ENCODE assay signal across 12 mouse cellular contexts in genomic region chr1:51617502-51618251, GRCm38 (mm10).
A peak's percentile ranks its signal among the peaks of the same experiment; 100 is the strongest.
DNase-seq lines count a peak whose midpoint lies in the region; ATAC-seq lines count a peak whose summit lies in the region.
"Had no signal": no experiment of that assay in that cellular context is flagged by ENCODE, and none has a peak within 500 bp of the region (broad histone marks: within the 10 kb centered on the region; RNA-seq: fewer than 3 reads in every experiment).

No protein-coding gene starts in this region.

- H3K9me3 ChIP-seq in kidney, embryonic 16.5 days (ENCODE audit: low read length) = no peaks in the 10 kb centered on the region
- no peaks in the 10 kb centered on the region for H3K9me3 ChIP-seq in forebrain, embryonic 10.5 days
- H3K9me3 ChIP-seq in kidney, embryonic 15.5 days (replicated peaks) = no peaks in the 10 kb centered on the region
- no peaks in the 10 kb centered on the region for H3K9me3 ChIP-seq in midbrain, embryonic 16.5 days (replicated peaks; ENCODE audit: control insufficient read depth, low read length, poor library complexity, severe bottlenecking)
- no peaks in the 10 kb centered on the region for H3K9me3 ChIP-seq in liver, embryonic 12.5 days (replicated peaks)

- no peak overlapping the region for H3K9ac ChIP-seq in kidney, embryonic 16.5 days (replicated peaks; ENCODE audit: low read length)
- no peak overlapping the region for H3K9ac ChIP-seq in kidney, embryonic 15.5 days
- no peak overlapping the region; the same call in 1 of the 2 replicates for H3K9ac ChIP-seq in midbrain, embryonic 16.5 days (ENCODE audit: low read depth, low read length)
- no peak overlapping the region for H3K9ac ChIP-seq in liver, embryonic 12.5 days

- H3K27me3 ChIP-seq in kidney, embryonic 16.5 days (ENCODE audit: insufficient read depth, low read length) = no peaks in the 10 kb centered on the region
- peaks cover 11% of the 10 kb centered on the region; the same call in 1 of the 2 replicates for H3K27me3 ChIP-seq in forebrain, embryonic 10.5 days (ENCODE audit: poor library complexity, severe bottlenecking)
- no peaks in the 10 kb centered on the region for H3K27me3 ChIP-seq in kidney, embryonic 15.5 days
- no peaks in the 10 kb centered on the region for H3K27me3 ChIP-seq in midbrain, embryonic 16.5 days (ENCODE audit: control insufficient read depth, insufficient read depth, low read depth, low read length)
- H3K27me3 ChIP-seq in liver, embryonic 12.5 days (replicated peaks) = no peaks in the 10 kb centered on the region

- peak; percentile 52 for DNase-seq in kidney, adult 18-20 months
- no peak for DNase-seq in forebrain, embryonic 10.5 days (ENCODE audit: extremely low spot score, low spot score)
- no peak for DNase-seq in ovary, postnatal 10 days (ENCODE audit: low spot score)
- DNase-seq in right cerebral cortex, postnatal 25 days = no peak
- DNase-seq: lung, postnatal 14 days; right cerebral cortex, postnatal 14 days; thymus, postnatal 4 days had no signal

- H3K4me3 ChIP-seq in kidney, embryonic 16.5 days (ENCODE audit: low read length) = no peak overlapping the region
- H3K4me3 ChIP-seq in forebrain, embryonic 10.5 days = no peak overlapping the region
- no peak overlapping the region for H3K4me3 ChIP-seq in kidney, embryonic 15.5 days (replicated peaks)
- H3K4me3 ChIP-seq in midbrain, embryonic 16.5 days (ENCODE audit: low read depth, low read length) = no peak overlapping the region
- H3K4me3 ChIP-seq in liver, embryonic 12.5 days = no peak overlapping the region
- H3K4me3 ChIP-seq: erythroblast, embryonic 14.5 days had no signal

- 46% methylated on average over 13 of the region's 13 CpGs for WGBS in kidney, embryonic 16.5 days
- 38% methylated on average over 13 of the region's 13 CpGs for WGBS in forebrain, embryonic 10.5 days
- 40% methylated on average over 13 of the region's 13 CpGs for WGBS in kidney, embryonic 15.5 days
- 26% methylated on average over 13 of the region's 13 CpGs for WGBS in midbrain, embryonic 16.5 days
- WGBS in liver, embryonic 12.5 days (ENCODE audit: insufficient replicate concordance) = 62% methylated on average over 13 of the region's 13 CpGs

- no peak overlapping the region for H3K27ac ChIP-seq in kidney, embryonic 16.5 days (ENCODE audit: low read length)
- H3K27ac ChIP-seq in forebrain, embryonic 10.5 days = peak overlapping the region; percentile 65
- peak overlapping the region; percentile 41; the same call in 1 of the 2 replicates for H3K27ac ChIP-seq in kidney, embryonic 15.5 days
- H3K27ac ChIP-seq in midbrain, embryonic 16.5 days (ENCODE audit: low read length) = 0 out of 2 replicates have a peak overlapping the region, but pooled peaks have one; percentile 14
- H3K27ac ChIP-seq in liver, embryonic 12.5 days = no peak overlapping the region

- peaks cover 5% of the 10 kb centered on the region; the same call in 1 of the 2 replicates for H3K4me1 ChIP-seq in kidney, embryonic 16.5 days (ENCODE audit: insufficient read depth, low read length)
- peaks cover 41% of the 10 kb centered on the region for H3K4me1 ChIP-seq in forebrain, embryonic 10.5 days
- peaks cover 17% of the 10 kb centered on the region for H3K4me1 ChIP-seq in kidney, embryonic 15.5 days
- H3K4me1 ChIP-seq in midbrain, embryonic 16.5 days (ENCODE audit: control insufficient read depth, insufficient read depth, low read length) = peaks cover 16% of the 10 kb centered on the region
- no peaks in the 10 kb centered on the region for H3K4me1 ChIP-seq in liver, embryonic 12.5 days

- no peak for ATAC-seq in kidney, embryonic 16.5 days (ENCODE audit: low FRiP score, low TSS enrichment)
- ATAC-seq in kidney, embryonic 15.5 days (replicated peaks; ENCODE audit: low FRiP score) = no peak
- ATAC-seq in midbrain, embryonic 16.5 days = peak; percentile 30; the same call in 1 of the 2 replicates
- no peak for ATAC-seq in liver, embryonic 12.5 days

- no peaks in the 10 kb centered on the region for H3K36me3 ChIP-seq in kidney, embryonic 16.5 days (ENCODE audit: insufficient read depth, low read length)
- H3K36me3 ChIP-seq in forebrain, embryonic 10.5 days (replicated peaks) = no peaks in the 10 kb centered on the region
- H3K36me3 ChIP-seq in kidney, embryonic 15.5 days = no peaks in the 10 kb centered on the region
- H3K36me3 ChIP-seq in midbrain, embryonic 16.5 days (ENCODE audit: control insufficient read depth, insufficient read depth, low read length) = no peaks in the 10 kb centered on the region
- H3K36me3 ChIP-seq in liver, embryonic 12.5 days = no peaks in the 10 kb centered on the region

- H3K4me2 ChIP-seq in kidney, embryonic 16.5 days (replicated peaks; ENCODE audit: low read depth, low read length) = no peak overlapping the region
- H3K4me2 ChIP-seq in kidney, embryonic 15.5 days = no peak overlapping the region
- H3K4me2 ChIP-seq in midbrain, embryonic 16.5 days (ENCODE audit: low read length) = no peak overlapping the region; the same call in 1 of the 2 replicates
- no peak overlapping the region for H3K4me2 ChIP-seq in liver, embryonic 12.5 days

Comparison
In these comparisons a context has a peak if more than half of its experiments do, and no peak if none do; other contexts are left out.
1. H3K27ac ChIP-seq: peak in forebrain, embryonic 10.5 days (single experiment), kidney, embryonic 15.5 days (single experiment) and midbrain, embryonic 16.5 days (single experiment); none in kidney, embryonic 16.5 days (single experiment) and liver, embryonic 12.5 days (single experiment).